Mouse (Mus musculus) embryonic stem cell, embryonic (primary cell): ENCODE results near the gene Efemp1.

Experiments used
- CTCF ChIA-PET, 4 experiments: fragments of 300-600 bp in 2 of 4; fragments of 350-600 bp in 2 of 4; sonication (Branson Sonifier 250); formaldehyde crosslinking; loops; one replicate each; lab custom pipeline; 2022; ENCODE audit warnings: inconsistent platforms in 2 of 4; lab: Charles Lee
- POLR2A ChIA-PET, 4 experiments: fragments of 300-600 bp in 2 of 4; fragments of 350-600 bp in 2 of 4; sonication (Branson Sonifier 250); formaldehyde crosslinking; loops; one replicate each; lab custom pipeline; 2022; ENCODE audit warnings: antibody characterized with exemption in 4 of 4, inconsistent platforms in 1 of 4; lab: Charles Lee

Gene Efemp1

DNA sequence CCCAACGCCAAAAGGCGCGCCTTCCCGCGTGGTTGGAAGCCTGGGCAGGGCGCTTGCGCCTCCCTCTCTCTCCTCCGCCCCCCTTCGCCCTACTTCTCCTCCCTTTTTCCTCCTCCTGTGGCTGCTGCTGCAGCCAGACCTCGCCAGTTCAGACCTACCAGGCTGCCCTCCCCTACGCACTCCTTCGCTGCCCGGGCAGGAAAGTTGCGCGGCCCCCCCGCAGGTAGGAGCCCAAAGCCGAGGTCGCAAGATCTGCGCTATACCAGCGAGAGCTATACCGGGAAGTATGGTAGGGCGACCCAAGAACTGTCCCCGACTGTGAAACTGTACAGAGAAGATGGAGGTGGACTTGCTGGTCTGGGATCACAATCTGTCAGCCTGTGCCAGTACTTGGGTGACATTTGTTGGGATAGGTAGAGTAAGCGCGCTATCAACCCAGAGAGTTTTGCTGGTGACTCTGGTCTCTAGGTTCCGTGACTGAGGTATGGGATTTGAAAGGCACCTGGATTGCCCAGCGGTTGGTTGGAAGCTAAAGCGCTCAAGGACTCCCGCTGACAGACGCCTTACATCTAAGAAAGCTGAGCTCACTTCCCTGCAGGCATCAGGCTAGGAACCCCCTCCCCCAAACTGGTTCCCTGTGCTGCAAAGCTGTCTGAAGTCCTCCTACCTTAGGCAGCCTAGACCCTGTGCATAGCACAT is at the start of gene Efemp1:
TSS of gene Efemp1 (plus strand) at position 103 of the 699 bp plus-strand sequence.
- POLR2A ChIA-PET = interaction anchor here in 3 of 4 experiments (0.5 to 1.3 kb wide), 6 partner anchors 9 to 1173 kb away, joined by 3 to 4 read pairs (median 3); partner anchors contain the start of genes Eml6 (in 1 of the 3) and Pnpt1 (in 1 of the 3)

GRCm38 (mm10) chr11:28808685-28809084 is 44.3 kb upstream of the Efemp1 start:
- ChIA-PET CTCF (interaction anchor here in 3 of 4 experiments (0.6 to 1.3 kb wide), 6 partner anchors 45 to 336 kb away, joined by 3 to 5 read pairs (median 3); no protein-coding TSS in a partner anchor), POLR2A (no interaction called here)

More for the DNA sequence above, at the start of gene Efemp1:
- CTCF ChIA-PET = interaction anchor here in 2 of 4 experiments (0.7 to 1.0 kb wide), 2 partner anchors 45 kb away, joined by 3 read pairs; no protein-coding TSS in a partner anchor

- CTCF ChIA-PET = no interaction called here
- POLR2A ChIA-PET = no interaction called here
These were observed 41.1 kb upstream of the Efemp1 start for GRCm38 (mm10) chr11:28811874-28812273.

GRCm38 (mm10) chr11:28812564-28812963 is 40.4 kb upstream of the Efemp1 start:
- ChIA-PET POLR2A (no interaction called here), CTCF (interaction anchor here in 1 of 4 experiments (0.7 kb wide), 1 partner anchor 15 kb away, joined by 10 read pairs; no protein-coding TSS in a partner anchor)

DNA sequence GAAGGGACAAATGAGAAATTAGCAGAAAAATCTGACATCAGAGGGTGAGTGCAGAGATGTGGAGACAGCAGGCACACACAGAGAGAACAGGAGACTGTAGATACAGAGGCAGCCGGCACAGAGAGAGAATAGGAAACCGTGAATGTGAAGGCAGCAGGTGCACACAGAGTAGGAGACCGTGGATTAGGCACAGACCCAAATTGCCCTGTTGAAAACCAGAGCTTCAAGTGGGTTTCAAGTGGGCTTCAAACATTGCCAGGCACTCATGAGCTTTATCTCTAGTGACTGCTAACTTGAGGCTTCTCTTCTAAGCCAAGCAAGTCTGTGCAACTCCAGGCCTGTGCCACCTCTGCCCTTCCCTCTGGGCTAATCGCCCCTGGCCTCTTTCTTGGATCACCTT is 35.6 kb upstream of the Efemp1 start:
- ChIA-PET CTCF (no interaction called here), POLR2A (no interaction called here)

- ChIA-PET POLR2A (no interaction called here), CTCF (interaction anchor here in 1 of 4 experiments (0.6 kb wide), 1 partner anchor 14 kb away, joined by 10 read pairs; no protein-coding TSS in a partner anchor)
These were observed 26.1 kb upstream of the Efemp1 start for GRCm38 (mm10) chr11:28826950-28827349.

- ChIA-PET CTCF (no interaction called here), POLR2A (no interaction called here)
These were observed 19.2 kb upstream of the Efemp1 start for GRCm38 (mm10) chr11:28833809-28834208.

GRCm38 (mm10) chr11:28835141-28835540 is 17.9 kb upstream of the Efemp1 start:
- POLR2A ChIA-PET = interaction anchor here in 1 of 4 experiments (0.6 kb wide), 1 partner anchor 23 kb away, joined by 3 read pairs; no protein-coding TSS in a partner anchor
- CTCF ChIA-PET = no interaction called here

GRCm38 (mm10) chr11:28849841-28850240 is 3.2 kb upstream of the Efemp1 start:
- CTCF ChIA-PET = no interaction called here
- POLR2A ChIA-PET = no interaction called here

DNA sequence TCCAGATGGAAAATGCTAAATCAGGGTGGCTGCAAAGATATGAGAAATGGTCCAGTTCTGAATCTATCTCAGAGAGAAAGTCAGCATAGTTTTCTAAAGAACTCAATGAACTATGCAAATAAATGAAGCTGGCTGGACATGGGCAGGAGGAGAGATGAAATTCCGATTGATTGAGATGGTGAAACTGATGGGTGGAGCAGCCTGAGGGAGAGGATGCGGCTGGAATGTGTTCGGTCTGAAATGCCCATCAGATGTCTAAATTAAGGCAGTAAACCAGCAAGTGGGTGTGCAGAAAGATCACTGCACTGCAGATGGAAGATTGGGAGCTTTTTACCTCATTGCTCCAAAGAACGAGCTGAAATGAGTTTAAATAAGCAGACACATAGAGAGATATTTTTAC is 1.4 kb upstream of the Efemp1 start:
- POLR2A ChIA-PET = no interaction called here
- CTCF ChIA-PET = no interaction called here

DNA sequence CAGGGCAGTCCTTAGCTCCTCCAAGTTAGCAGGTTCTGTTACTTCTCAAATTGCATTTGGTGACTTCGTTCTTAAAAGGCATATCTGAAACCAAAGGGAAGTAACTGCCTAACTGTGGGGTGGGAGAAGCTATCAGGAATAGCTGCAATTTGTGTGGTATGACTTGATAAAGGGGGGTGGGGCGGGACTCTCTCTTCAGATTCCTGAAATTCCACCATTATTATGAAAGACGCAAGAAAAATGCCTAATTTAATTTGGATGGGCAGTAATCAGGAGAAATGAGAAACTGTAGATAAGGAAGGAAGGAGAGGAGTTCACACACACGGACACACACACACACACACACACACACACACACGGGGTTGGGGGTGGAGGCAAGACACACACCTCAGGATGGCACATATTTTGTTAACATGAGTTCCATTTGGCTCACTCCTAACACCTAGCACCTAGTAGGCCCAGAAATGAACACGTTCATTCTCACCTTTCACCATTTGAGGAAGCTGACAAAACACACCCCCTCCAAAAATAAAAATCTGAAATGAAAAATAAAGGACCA is 564 bp upstream of the Efemp1 start:
- ChIA-PET POLR2A (interaction anchor here in 3 of 4 experiments (0.7 to 1.3 kb wide), 5 partner anchors 9 to 880 kb away, joined by 3 to 4 read pairs (median 4); partner anchors contain the start of gene Pnpt1 (in 1 of the 3)), CTCF (no interaction called here)

DNA sequence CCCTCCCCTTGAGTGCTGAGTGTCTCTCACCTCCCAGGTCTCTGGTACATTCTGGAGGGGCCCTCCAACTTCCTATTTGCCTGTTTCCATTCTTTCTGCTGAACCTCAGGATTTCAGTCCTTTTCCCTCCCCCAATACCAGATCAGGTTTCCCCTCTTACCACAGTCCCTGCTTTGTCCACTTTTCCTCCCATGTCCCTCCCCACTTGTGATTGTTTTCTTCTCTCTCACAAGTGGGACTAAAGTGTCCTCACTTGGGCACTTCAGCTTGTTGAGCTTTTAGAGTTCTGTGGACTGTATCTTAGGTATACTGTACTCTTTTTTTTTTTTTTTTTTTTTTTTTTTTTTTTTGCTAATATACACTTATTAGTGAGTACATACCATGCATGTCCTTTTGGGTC is 6.1 kb downstream of the Efemp1 start:
- POLR2A ChIA-PET = no interaction called here
- CTCF ChIA-PET = no interaction called here

- CTCF ChIA-PET = no interaction called here
- POLR2A ChIA-PET = interaction anchor here in 1 of 4 experiments (0.6 kb wide), 1 partner anchor 88 kb away, joined by 3 read pairs; no protein-coding TSS in a partner anchor
These were observed 16.1 kb downstream of the Efemp1 start for GRCm38 (mm10) chr11:28869129-28869528.

- CTCF ChIA-PET = no interaction called here
- POLR2A ChIA-PET = interaction anchor here in 1 of 4 experiments (0.6 kb wide), 1 partner anchor 75 kb away, joined by 3 read pairs; no protein-coding TSS in a partner anchor
These were observed 28.5 kb downstream of the Efemp1 start for GRCm38 (mm10) chr11:28881381-28881976.

GRCm38 (mm10) chr11:28883106-28883505 is 30.1 kb downstream of the Efemp1 start:
- CTCF ChIA-PET = no interaction called here
- POLR2A ChIA-PET = interaction anchor here in 1 of 4 experiments (0.6 kb wide), 1 partner anchor 156 kb away, joined by 3 read pairs; no protein-coding TSS in a partner anchor

DNA sequence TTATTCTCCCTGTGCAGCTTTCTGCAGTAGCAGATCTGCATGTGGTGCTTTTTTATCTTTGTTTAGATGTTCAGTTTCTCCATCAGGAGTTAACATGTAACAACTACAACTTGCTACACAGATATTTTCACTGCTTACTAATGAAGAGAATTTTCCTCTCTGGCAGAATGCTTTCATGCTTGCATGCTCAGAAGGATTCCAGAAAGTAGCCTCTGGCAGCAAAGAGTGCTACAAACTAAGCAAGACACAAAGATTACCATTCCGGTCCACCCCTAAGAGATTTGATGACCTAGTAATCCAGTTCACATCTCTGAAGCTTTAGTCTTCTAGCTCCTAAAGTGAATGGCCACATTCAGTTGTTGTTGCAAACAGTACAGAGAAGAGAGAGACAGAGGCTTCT is 36.5 kb downstream of the Efemp1 start:
- ChIA-PET CTCF (no interaction called here), POLR2A (no interaction called here)

DNA sequence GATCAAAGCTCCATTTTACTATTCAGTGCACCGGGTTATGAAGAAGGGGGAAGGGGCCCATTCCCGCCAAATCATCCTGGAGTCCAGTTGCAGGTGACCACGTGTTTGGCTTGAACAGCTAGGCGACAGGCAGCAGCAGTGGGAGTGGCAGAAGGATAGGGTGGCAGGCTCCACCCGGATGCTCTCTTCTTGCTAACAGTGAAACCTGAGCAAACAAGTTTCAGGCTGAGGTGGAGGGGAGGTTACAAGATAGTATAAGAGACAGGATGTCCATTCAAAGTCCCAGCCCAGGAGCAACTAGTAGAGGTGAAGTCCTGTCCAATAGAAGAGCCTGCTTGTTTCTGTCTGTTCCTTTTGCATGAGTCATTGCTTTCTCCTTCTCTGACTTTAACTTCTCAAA is 38.5 kb downstream of the Efemp1 start:
- ChIA-PET CTCF (no interaction called here), POLR2A (no interaction called here)

DNA sequence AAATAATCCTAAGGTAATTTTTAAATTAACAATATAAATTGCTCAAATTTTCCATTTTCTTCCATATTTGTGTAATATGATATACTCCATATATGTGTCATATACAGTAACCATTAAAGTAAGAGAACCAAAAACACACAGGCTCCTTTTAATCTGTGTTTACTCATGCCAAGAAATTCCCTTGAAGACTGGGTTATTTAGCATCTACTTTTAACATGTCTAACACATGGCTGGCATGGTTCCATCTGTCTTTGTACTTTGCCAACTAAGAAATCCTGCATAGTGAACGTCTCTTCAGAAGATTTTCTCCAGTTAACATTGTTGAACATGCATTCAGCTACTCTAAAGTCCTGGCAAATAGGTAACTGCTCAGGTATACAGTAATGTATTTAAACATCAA is 46.4 kb downstream of the Efemp1 start:
- CTCF ChIA-PET = no interaction called here
- POLR2A ChIA-PET = no interaction called here

- ChIA-PET CTCF (interaction anchor here in 1 of 4 experiments (0.5 kb wide), 1 partner anchor 150 kb away, joined by 8 read pairs; no protein-coding TSS in a partner anchor), POLR2A (no interaction called here)
These were observed 51.6 kb downstream of the Efemp1 start for GRCm38 (mm10) chr11:28904596-28904995.

DNA sequence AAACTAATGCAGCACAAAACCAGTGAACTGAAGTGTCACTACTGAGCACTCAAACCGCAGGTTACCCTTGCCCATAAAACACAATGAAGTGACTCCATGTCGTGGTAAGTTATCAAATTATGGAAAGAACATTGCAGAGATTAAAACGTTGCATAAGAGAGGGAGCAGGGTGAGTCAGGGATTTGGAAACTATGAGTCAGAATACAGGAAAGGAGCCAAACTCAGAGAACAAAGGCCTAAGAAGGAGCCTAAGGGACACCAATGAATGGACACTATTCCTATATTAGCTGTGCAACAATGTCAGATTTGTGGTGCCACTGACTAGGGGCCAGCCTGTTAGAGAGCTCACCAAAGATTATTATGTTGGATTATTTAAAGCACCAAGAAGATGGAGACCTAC is 53.3 kb downstream of the Efemp1 start:
- POLR2A ChIA-PET = no interaction called here
- CTCF ChIA-PET = no interaction called here
